Mouse (Mus musculus) embryonic facial prominence, embryonic 15.5 days (tissue): ENCODE data around the gene Rnf39. TPM values are rescaled to one million over a fixed set of nuclear protein-coding genes. Genes with fewer than 3 reads are reported as not detected.

ENCODE experiments used
- ATAC-seq: fragments of 200-750 bp; cut with Nextera tagmentation; 2 replicates; pipeline ENCODE4 v1.8.0; 2017; ENCODE audit warnings: low read depth, moderate TSS enrichment; ENCODE audit not compliant: insufficient number of reproducible peaks, low FRiP score, low TSS enrichment
- H3K27ac ChIP-seq: fragments of 300-500 bp; sonication (generic); replicated peaks from 2 replicates; pipeline ENCODE4 v1.5.1; 2015; ENCODE audit warnings: mild to moderate bottlenecking, inconsistent platforms
- H3K27me3 ChIP-seq: fragments of 300-500 bp; sonication (generic); 2 replicates; pipeline ENCODE4 v1.6.1; 2015; ENCODE audit warnings: inconsistent platforms
- H3K36me3 ChIP-seq: fragments of 300-500 bp; sonication (generic); 2 replicates; pipeline ENCODE4 v1.6.1; 2015; ENCODE audit warnings: mild to moderate bottlenecking, inconsistent platforms
- H3K4me1 ChIP-seq: fragments of 300-500 bp; sonication (generic); 2 replicates; pipeline ENCODE4 v1.6.1; 2015; ENCODE audit warnings: inconsistent platforms
- H3K4me2 ChIP-seq: fragments of 300-500 bp; sonication (generic); replicated peaks from 2 replicates; pipeline ENCODE4 v1.6.1; 2015; ENCODE audit warnings: mild to moderate bottlenecking, inconsistent platforms
- H3K4me3 ChIP-seq: fragments of 300-500 bp; sonication (generic); replicated peaks from 2 replicates; pipeline ENCODE4 v1.5.1; 2015; ENCODE audit warnings: mild to moderate bottlenecking, inconsistent platforms
- H3K9ac ChIP-seq: fragments of 300-500 bp; sonication (generic); 2 replicates; pipeline ENCODE4 v1.6.1; 2015; ENCODE audit warnings: inconsistent platforms
- H3K9me3 ChIP-seq: fragments of 300-500 bp; sonication (generic); replicated peaks from 2 replicates; pipeline ENCODE4 v1.6.1; 2016; ENCODE audit warnings: inconsistent platforms
- WGBS: fragments of 180-500 bp; shearing (Covaris S2); methylation state at CpG from one replicate; pipeline ENCODE4 v1.1.7; 2015; 5-methylcytosine and 5-hydroxymethylcytosine counted together
- polyA plus RNA-seq: library from polyadenylated mRNA; unstranded; fragments of >200 nt; fragmentation: Nextera tagmentation; extraction: Ambion mirVana; gene quantifications from 2 replicates; pipeline ENCODE4 v1.2.1, GENCODE M21; 2015

Gene Rnf39
- polyA plus RNA-seq, 1 experiment from 2014 or later: 9.4 TPM

DNA sequence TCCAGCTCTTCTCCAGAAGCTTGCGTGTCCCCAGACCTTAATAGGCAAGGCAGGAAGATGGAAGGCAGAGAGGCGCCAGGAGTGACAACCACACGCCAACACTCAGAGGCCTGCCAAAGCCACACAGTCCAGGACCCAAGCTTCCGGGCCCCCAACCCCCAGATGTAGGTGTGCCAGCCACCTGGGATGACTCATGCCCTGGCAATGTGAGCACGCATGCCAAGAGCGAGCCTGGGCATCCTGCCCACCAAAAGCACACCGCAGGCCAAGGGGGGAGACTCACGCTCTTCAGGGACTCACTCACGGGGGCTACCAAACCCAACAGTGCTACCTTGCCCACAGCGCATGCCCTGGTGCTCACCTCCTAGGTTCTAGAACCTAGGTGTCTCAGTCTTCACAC is 327 bp upstream of the Rnf39 start:
- 0 out of 2 replicates have a peak overlapping the region, but pooled peaks have one; percentile 11 for H3K27ac ChIP-seq
- no peaks in the 10 kb centered on the region for H3K36me3 ChIP-seq
- peaks cover 24% of the 10 kb centered on the region for H3K4me1 ChIP-seq
- no peaks in the 10 kb centered on the region for H3K9me3 ChIP-seq
- peak overlapping the region; percentile 84 for H3K4me2 ChIP-seq
- peak; percentile 53 for ATAC-seq
- WGBS: 38% methylated on average over 10 of the region's 10 CpGs
- H3K9ac ChIP-seq: 0 out of 2 replicates have a peak overlapping the region, but pooled peaks have one; percentile 39
- peaks cover 64% of the 10 kb centered on the region for H3K27me3 ChIP-seq
- peak overlapping the region; percentile 47 for H3K4me3 ChIP-seq

DNA sequence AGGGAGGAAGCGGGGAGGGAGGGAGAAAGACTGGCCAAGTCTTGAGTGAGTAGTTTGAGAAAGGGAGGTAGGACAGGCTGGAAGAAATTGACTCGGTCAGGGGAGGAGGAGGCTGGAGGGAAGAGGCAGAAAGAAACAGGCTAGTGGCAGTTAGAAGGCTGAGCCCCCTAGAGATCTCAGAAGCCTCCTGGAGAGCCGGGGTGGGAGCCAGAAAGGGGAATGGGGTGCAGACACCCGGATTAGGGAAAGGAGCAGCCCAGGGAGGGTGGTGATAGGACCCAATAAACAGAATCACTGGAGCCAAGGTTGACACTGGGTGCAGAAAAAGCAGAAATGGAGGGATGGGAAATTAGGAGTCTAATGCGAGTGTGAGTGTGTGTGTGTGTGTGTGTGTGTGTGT is 973 bp downstream of the Rnf39 start:
- peaks cover 27% of the 10 kb centered on the region for H3K4me1 ChIP-seq
- no peak overlapping the region; the same call in 1 of the 2 replicates for H3K27ac ChIP-seq
- H3K4me3 ChIP-seq: peak overlapping the region; percentile 47
- H3K27me3 ChIP-seq: peaks cover 64% of the 10 kb centered on the region
- H3K9ac ChIP-seq: no peak overlapping the region
- no peaks in the 10 kb centered on the region for H3K9me3 ChIP-seq
- peaks cover 4% of the 10 kb centered on the region for H3K36me3 ChIP-seq
- no peak for ATAC-seq
- H3K4me2 ChIP-seq: peak overlapping the region; percentile 84
- WGBS: 24% methylated on average over 5 of the region's 5 CpGs

DNA sequence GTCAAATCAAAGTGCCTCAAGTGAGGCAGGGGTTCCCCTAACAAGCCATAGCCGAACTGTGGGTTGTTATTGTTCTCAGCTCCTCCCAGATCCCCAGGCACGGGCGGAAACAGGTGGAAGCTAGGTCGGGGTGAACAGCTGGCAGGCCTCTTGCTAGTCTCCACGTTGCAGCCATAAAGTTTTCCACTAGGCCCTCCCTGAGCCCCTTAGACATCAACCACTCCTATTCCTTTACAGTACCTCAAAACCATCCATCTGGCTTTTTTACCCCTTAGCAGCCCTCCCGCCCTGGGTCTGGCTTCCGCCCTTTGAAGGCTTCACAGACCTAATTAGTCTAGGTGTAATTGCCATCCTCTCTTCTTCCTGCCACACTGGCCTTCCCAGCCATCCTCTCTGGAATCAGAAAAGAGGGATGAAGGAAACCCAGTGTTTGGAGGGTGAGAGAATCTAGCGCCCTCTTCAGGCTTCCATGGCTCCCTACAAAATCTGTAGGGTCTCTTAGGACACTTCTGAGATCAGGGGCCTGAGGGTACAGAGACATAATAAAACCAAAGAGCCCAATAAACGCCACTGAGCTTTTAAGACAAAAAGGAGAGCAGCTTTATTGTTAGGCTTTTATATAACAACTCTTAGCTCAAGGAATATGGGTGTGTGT is 1.5 kb downstream of the Rnf39 start:
- ATAC-seq: no peak
- Histone ChIP-seq H3K4me2 (no peak overlapping the region), H3K9me3 (no peaks in the 10 kb centered on the region), H3K27ac (no peak overlapping the region), H3K36me3 (peaks cover 10% of the 10 kb centered on the region), H3K27me3 (peaks cover 62% of the 10 kb centered on the region), H3K4me3 (0 out of 2 replicates have a peak overlapping the region, but pooled peaks have one; percentile 47), H3K4me1 (peaks cover 27% of the 10 kb centered on the region), H3K9ac (no peak overlapping the region)
- 23% methylated on average over 9 of the region's 9 CpGs for WGBS

DNA sequence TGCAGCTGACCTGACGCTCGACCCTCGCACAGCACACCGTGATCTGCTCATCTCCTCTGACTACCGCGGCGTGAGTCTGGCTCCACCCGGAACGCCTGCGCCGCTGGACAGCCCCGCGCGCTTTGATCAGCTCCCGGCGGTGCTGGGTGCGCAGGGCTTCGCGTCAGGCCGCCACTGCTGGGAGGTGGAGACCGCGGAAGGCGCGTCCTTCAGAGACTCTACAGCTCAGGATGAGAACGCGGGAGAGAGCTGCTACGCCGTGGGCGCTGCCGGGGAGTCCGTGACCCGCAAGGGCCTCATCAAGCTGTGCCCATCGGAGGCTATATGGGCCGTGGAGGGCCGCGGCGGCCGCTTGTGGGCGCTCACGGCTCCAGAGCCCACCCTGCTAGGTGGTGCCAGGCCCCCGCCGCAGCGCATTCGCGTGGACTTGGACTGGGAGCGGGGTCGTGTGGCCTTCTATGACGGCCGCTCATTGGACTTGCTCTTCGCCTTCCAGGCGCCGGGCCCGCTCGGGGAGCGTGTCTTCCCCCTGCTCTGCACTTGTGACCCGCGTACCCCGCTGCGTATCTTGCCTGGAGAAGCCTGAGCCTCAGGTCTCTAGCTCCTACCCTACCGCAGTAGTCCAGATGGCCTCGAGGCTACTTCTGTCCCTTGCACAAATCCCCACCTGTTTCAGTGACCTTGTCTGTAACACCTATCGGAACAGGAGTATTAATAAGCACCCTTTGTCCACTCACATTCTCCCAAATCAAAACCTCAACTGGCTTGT is 4.5 kb downstream of the Rnf39 start:
- Histone ChIP-seq H3K9ac (peak overlapping the region; percentile 29; the same call in 1 of the 2 replicates), H3K36me3 (peaks cover 13% of the 10 kb centered on the region), H3K4me3 (peak overlapping the region; percentile 48), H3K4me2 (peak overlapping the region; percentile 94), H3K4me1 (peaks cover 34% of the 10 kb centered on the region), H3K9me3 (no peaks in the 10 kb centered on the region), H3K27me3 (peaks cover 44% of the 10 kb centered on the region), H3K27ac (no peak overlapping the region)
- WGBS: under 1% methylated on average over 62 of the region's 62 CpGs
- peak; percentile 36; the same call in 1 of the 2 replicates for ATAC-seq

GRCm38 (mm10) chr17:36948286-36948685 is 5.6 kb downstream of the Rnf39 start:
- H3K9ac ChIP-seq: no peak overlapping the region
- 100% methylated on average over 1 of the region's 1 CpGs for whole genome bisulfite sequencing
- no peaks in the 10 kb centered on the region for H3K9me3 ChIP-seq
- H3K4me2 ChIP-seq: no peak overlapping the region
- H3K4me1 ChIP-seq: peaks cover 24% of the 10 kb centered on the region
- no peak for ATAC-seq
- no peak overlapping the region for H3K27ac ChIP-seq
- no peak overlapping the region for H3K4me3 ChIP-seq
- H3K36me3 ChIP-seq: peaks cover 14% of the 10 kb centered on the region
- H3K27me3 ChIP-seq: peaks cover 33% of the 10 kb centered on the region

DNA sequence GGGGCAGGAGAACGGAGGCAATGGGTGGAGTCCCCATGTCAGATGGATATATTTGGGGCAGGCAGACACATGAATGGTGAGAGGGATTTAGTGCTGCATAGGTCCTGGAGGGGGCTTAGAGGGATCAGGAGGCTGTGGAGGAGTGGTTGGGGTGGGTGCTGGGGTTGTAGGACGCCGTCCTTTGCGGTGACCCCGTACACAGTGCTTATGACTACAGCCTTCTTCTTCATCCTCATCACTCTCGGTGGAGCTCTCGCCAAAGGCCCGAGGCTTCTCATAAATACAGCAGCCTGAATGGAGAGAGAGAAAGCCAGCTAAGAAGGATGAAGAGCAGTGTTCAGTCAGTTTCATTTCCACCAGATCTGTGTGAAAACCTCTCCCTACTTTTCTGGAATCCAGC is 6.5 kb downstream of the Rnf39 start:
- 93% methylated on average over 8 of the region's 8 CpGs for WGBS
- H3K36me3 ChIP-seq: peaks cover 19% of the 10 kb centered on the region

GRCm38 (mm10) chr17:36950981-36951947 is 8.5 kb downstream of the Rnf39 start, which contains the start of gene Ppp1r11:
Ppp1r11 (minus strand) TSS chr17:36951741.
- peaks cover 6% of the 10 kb centered on the region for H3K27me3 ChIP-seq
- peaks cover 19% of the 10 kb centered on the region for H3K4me1 ChIP-seq
- H3K4me3 ChIP-seq: peak within 1 kb of the TSS; percentile 73
- peak; percentile 96 for ATAC-seq
- H3K36me3 ChIP-seq: peaks cover 29% of the 10 kb centered on the region
- H3K9ac ChIP-seq: peak within 1 kb of the TSS; percentile 76
- 2% methylated on average over 36 of the region's 36 CpGs for WGBS
- peak within 1 kb of the TSS; percentile 56 for H3K4me2 ChIP-seq
- peak within 1 kb of the TSS; percentile 78 for H3K27ac ChIP-seq
- no peaks in the 10 kb centered on the region for H3K9me3 ChIP-seq

More for the DNA sequence above, 6.5 kb downstream of the Rnf39 start:
- no peak for ATAC-seq
- Histone ChIP-seq H3K9me3 (no peaks in the 10 kb centered on the region), H3K27ac (no peak overlapping the region), H3K4me2 (no peak overlapping the region), H3K9ac (no peak overlapping the region), H3K4me3 (no peak overlapping the region), H3K27me3 (peaks cover 26% of the 10 kb centered on the region), H3K4me1 (peaks cover 19% of the 10 kb centered on the region)

DNA sequence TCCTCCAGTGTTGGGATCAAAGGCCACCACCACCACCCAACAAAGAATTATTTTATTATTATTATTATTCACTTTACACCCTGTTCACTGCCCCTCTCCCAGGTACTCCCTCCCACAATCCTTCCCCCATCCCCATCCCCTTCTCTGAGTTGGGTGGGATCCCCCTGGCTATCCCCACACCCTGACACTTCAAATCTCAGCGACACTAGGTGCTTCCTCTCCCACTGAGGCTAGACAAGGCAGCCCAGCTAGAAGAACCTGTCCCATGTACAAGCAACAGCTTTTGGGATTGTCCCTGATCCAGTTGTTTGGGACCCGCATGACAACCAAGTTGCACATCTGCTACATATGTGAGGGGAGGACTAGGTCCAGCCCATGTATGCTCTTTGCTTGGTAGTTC is 9.9 kb downstream of the Rnf39 start:
- no peak overlapping the region for H3K9ac ChIP-seq
- WGBS: 87% methylated on average over 2 of the region's 2 CpGs
- H3K4me3 ChIP-seq: no peak overlapping the region
- no peak overlapping the region for H3K27ac ChIP-seq
- peaks cover 31% of the 10 kb centered on the region for H3K36me3 ChIP-seq
- no peaks in the 10 kb centered on the region for H3K27me3 ChIP-seq
- H3K9me3 ChIP-seq: no peaks in the 10 kb centered on the region
- no peak for ATAC-seq
- H3K4me2 ChIP-seq: no peak overlapping the region
- peaks cover 12% of the 10 kb centered on the region for H3K4me1 ChIP-seq

DNA sequence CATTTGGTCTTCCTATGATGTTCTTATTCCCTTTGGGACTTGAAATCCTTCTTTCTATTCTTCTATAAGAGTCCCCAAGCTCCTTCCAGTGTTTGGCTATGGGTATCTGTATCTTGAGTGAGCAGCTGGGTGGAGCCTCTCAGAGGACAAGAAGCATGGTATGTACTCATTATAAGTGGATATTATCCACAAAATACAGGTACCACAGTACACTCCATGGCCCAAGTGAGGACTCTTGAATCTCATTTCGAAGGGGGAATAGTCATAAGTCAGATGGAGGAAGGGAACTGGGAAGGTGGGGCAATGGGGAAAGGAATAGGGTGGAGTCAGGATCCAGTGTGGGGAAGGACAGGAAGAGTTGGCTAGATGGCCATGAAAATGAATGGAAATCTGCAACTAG is 10.3 kb downstream of the Rnf39 start:
- no peak for ATAC-seq
- H3K4me2 ChIP-seq: no peak overlapping the region
- H3K9me3 ChIP-seq: no peaks in the 10 kb centered on the region
- H3K4me3 ChIP-seq: no peak overlapping the region
- H3K36me3 ChIP-seq: peaks cover 31% of the 10 kb centered on the region
- no peak overlapping the region for H3K27ac ChIP-seq
- no peak overlapping the region for H3K9ac ChIP-seq
- 91% methylated on average over 1 of the region's 1 CpGs for WGBS
- H3K27me3 ChIP-seq: no peaks in the 10 kb centered on the region
- H3K4me1 ChIP-seq: peaks cover 14% of the 10 kb centered on the region

GRCm38 (mm10) chr17:36957999-36958743 is 15.5 kb downstream of the Rnf39 start, which contains the start of the genes Znrd1 and Znrd1as:
Znrd1 (minus strand) TSS chr17:36958559.
Znrd1as (plus strand) TSS chr17:36958592.
- Histone ChIP-seq H3K4me3 (peak within 1 kb of the TSS; percentile 76), H3K27ac (peak within 1 kb of the TSS; percentile 86), H3K4me1 (peaks cover 11% of the 10 kb centered on the region), H3K9ac (peak within 1 kb of the TSS; percentile 66), H3K36me3 (peaks cover 18% of the 10 kb centered on the region), H3K4me2 (peak within 1 kb of the TSS; percentile 62), H3K9me3 (no peaks in the 10 kb centered on the region), H3K27me3 (no peaks in the 10 kb centered on the region)
- ATAC-seq: peak; percentile 96
- under 1% methylated on average over 46 of the region's 46 CpGs for WGBS
